Mouse (Mus musculus) brain, embryonic 14.5 days (tissue): ENCODE data around the gene Crb3.

Experiments used
- CTCF ChIP-seq: fragments of 200-500 bp; IDR thresholded peaks from 2 replicates; pipeline ENCODE4 v1.5.1; 2012; ENCODE audit warnings: inconsistent platforms, mild to moderate bottlenecking, moderate library complexity, borderline replicate concordance; ENCODE audit not compliant: insufficient read depth, insufficient read length; ENCODE audit errors: extremely low read depth
- POLR2A ChIP-seq: fragments of 200-500 bp; IDR thresholded peaks from 2 replicates; pipeline ENCODE4 v1.6.1; 2012; ENCODE audit warnings: mild to moderate bottlenecking, inconsistent platforms, borderline replicate concordance; ENCODE audit not compliant: poor library complexity, insufficient read depth, insufficient read length, severe bottlenecking; ENCODE audit errors: extremely low read depth

DNA sequence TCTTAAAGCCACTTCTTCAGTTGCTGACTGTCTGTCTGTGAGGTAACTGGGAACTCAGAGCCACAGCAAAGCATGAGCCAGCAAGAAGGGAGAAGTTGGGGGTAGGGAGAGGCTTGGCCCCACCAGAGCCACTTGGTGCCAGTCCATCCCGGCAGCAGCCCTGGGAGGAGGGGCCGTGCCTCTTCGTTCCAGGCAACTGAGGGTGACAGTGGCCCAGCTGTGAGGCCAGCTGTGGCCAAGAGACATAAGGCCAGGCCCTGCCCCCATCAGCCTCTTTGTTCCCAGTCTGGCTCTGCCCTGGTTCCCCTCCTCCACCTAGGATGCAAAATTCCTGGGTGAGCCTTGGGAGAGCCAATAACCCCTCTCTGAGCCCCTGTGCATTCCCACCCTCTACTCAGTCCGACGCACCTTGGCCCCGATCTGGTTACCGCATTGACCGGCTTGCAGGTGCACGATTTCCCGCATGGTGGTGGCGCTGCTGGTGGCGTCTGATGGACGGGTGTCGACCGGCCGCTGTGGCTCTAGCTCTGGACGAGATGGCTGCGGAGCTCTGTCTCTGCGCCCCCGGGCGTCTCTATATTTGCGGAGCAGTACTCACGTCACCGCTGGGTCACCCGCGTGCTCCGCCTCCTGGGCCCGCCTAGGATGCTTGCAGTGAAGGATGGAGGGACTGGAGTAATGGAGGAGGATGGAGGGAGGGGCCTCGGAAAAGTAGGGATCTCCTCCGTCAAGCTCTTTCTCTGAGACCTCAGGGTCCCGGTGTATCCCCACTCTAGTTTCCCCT, 28.3 kb downstream of the Crb3 start, which contains the start of gene Tubb4a:
- TF ChIP-seq POLR2A (peak; percentile 69; the same call in 1 of the 2 replicates), CTCF (no peak)
